Mouse (Mus musculus) limb, embryonic 15.5 days (tissue): ENCODE measurements at regions not wholly inside any gene's neighbourhood (a gene's known extent, or its start where the extent isn't known, plus 50 kb on each side); places are given as distances from the start of the nearest gene placed in this dataset.

ENCODE experiments used
- ATAC-seq: fragments of 200-750 bp; cut with Nextera tagmentation; 2 replicates; pipeline ENCODE4 v1.8.0; 2017; ENCODE audit warnings: low read depth, moderate TSS enrichment; ENCODE audit not compliant: insufficient number of reproducible peaks, low FRiP score, low TSS enrichment
- H3K27ac ChIP-seq: fragments of 300-500 bp; sonication (generic); 2 replicates; pipeline ENCODE4 v1.5.1; 2015; ENCODE audit warnings: moderate library complexity, mild to moderate bottlenecking, inconsistent platforms
- H3K27me3 ChIP-seq: fragments of 300-500 bp; sonication (generic); 2 replicates; pipeline ENCODE4 v1.6.1; 2015; ENCODE audit warnings: inconsistent platforms
- H3K36me3 ChIP-seq: fragments of 300-500 bp; sonication (generic); 2 replicates; pipeline ENCODE4 v1.6.1; 2015; ENCODE audit warnings: inconsistent platforms
- H3K4me1 ChIP-seq: fragments of 300-500 bp; sonication (generic); 2 replicates; pipeline ENCODE4 v1.6.1; 2015; ENCODE audit warnings: inconsistent platforms
- H3K4me2 ChIP-seq: fragments of 300-500 bp; sonication (generic); 2 replicates; pipeline ENCODE4 v1.6.1; 2015; ENCODE audit warnings: mild to moderate bottlenecking, inconsistent platforms
- H3K4me3 ChIP-seq: fragments of 300-500 bp; sonication (generic); 2 replicates; pipeline ENCODE4 v1.5.1; 2015; ENCODE audit warnings: mild to moderate bottlenecking, inconsistent platforms
- H3K9ac ChIP-seq: fragments of 300-500 bp; sonication (generic); 2 replicates; pipeline ENCODE4 v1.6.1; 2015; ENCODE audit warnings: inconsistent platforms
- H3K9me3 ChIP-seq: fragments of 300-500 bp; sonication (generic); 2 replicates; pipeline ENCODE4 v1.6.1; 2016; ENCODE audit warnings: inconsistent platforms
- WGBS: fragments of 180-500 bp; shearing (Covaris S2); methylation state at CpG from one replicate; pipeline ENCODE4 v1.1.7; 2015; 5-methylcytosine and 5-hydroxymethylcytosine counted together

- Histone ChIP-seq H3K4me3 (no peak overlapping the region), H3K27ac (no peak overlapping the region), H3K4me2 (no peak overlapping the region), H3K9ac (no peak overlapping the region), H3K27me3 (no peaks in the 10 kb centered on the region), H3K4me1 (peaks cover 12% of the 10 kb centered on the region), H3K9me3 (no peaks in the 10 kb centered on the region), H3K36me3 (no peaks in the 10 kb centered on the region)
- ATAC-seq, result no peak
- 72% methylated on average over 5 of the region's 5 CpGs for WGBS
These were observed 54.4 kb upstream of the Tcf12 start for GRCm38 (mm10) chr9:72166084-72166483.

- Histone ChIP-seq H3K4me2 (no peak overlapping the region), H3K4me1 (peaks cover 12% of the 10 kb centered on the region), H3K27me3 (no peaks in the 10 kb centered on the region), H3K36me3 (no peaks in the 10 kb centered on the region), H3K4me3 (no peak overlapping the region), H3K9ac (no peak overlapping the region), H3K9me3 (no peaks in the 10 kb centered on the region), H3K27ac (no peak overlapping the region)
- ATAC-seq, result no peak
- WGBS, result 75% methylated on average over 5 of the region's 5 CpGs
These were observed 54.9 kb upstream of the Tcf12 start for GRCm38 (mm10) chr9:72166611-72167010.

- peak overlapping the region; percentile 48; the same call in 1 of the 2 replicates for H3K4me2 ChIP-seq
- no peaks in the 10 kb centered on the region for H3K27me3 ChIP-seq
- H3K9me3 ChIP-seq, result no peaks in the 10 kb centered on the region
- no peak overlapping the region for H3K9ac ChIP-seq
- H3K4me1 ChIP-seq, result peaks cover 12% of the 10 kb centered on the region
- H3K27ac ChIP-seq, result no peak overlapping the region
- peak overlapping the region; percentile 34 for H3K4me3 ChIP-seq
- 45% methylated on average over 5 of the region's 5 CpGs for WGBS
- no peaks in the 10 kb centered on the region for H3K36me3 ChIP-seq
- no peak for ATAC-seq
These were observed 57.6 kb upstream of the Tcf12 start for GRCm38 (mm10) chr9:72169231-72169630.

GRCm38 (mm10) chr9:72169728-72170188 is 58.1 kb upstream of the Tcf12 start:
- no peaks in the 10 kb centered on the region for H3K9me3 ChIP-seq
- H3K9ac ChIP-seq, result peak overlapping the region; percentile 1; the same call in 1 of the 2 replicates
- H3K4me1 ChIP-seq, result peaks cover 12% of the 10 kb centered on the region
- 8% methylated on average over 12 of the region's 12 CpGs for WGBS
- H3K27me3 ChIP-seq, result no peaks in the 10 kb centered on the region
- H3K4me3 ChIP-seq, result peak overlapping the region; percentile 34
- peak overlapping the region; percentile 48 for H3K4me2 ChIP-seq
- H3K27ac ChIP-seq, result no peak overlapping the region
- no peak for ATAC-seq
- H3K36me3 ChIP-seq, result no peaks in the 10 kb centered on the region

GRCm38 (mm10) chr9:72170235-72170634 is 58.6 kb upstream of the Tcf12 start:
- peak overlapping the region; percentile 34 for H3K4me3 ChIP-seq
- H3K9ac ChIP-seq, result no peak overlapping the region
- no peaks in the 10 kb centered on the region for H3K27me3 ChIP-seq
- no peak overlapping the region for H3K27ac ChIP-seq
- no peaks in the 10 kb centered on the region for H3K9me3 ChIP-seq
- no peak for ATAC-seq
- no peaks in the 10 kb centered on the region for H3K36me3 ChIP-seq
- H3K4me2 ChIP-seq, result peak overlapping the region; percentile 48
- 5% methylated on average over 9 of the region's 9 CpGs for WGBS
- H3K4me1 ChIP-seq, result peaks cover 12% of the 10 kb centered on the region

GRCm38 (mm10) chr9:72172331-72172730 is 60.7 kb upstream of the Tcf12 start:
- Histone ChIP-seq H3K4me2 (no peak overlapping the region), H3K27me3 (no peaks in the 10 kb centered on the region), H3K9ac (no peak overlapping the region), H3K4me1 (peaks cover 12% of the 10 kb centered on the region), H3K9me3 (no peaks in the 10 kb centered on the region), H3K27ac (no peak overlapping the region), H3K36me3 (no peaks in the 10 kb centered on the region), H3K4me3 (no peak overlapping the region)
- ATAC-seq, result no peak
- 88% methylated on average over 1 of the region's 1 CpGs for WGBS

- H3K27me3 ChIP-seq, result no peaks in the 10 kb centered on the region
- H3K4me2 ChIP-seq, result no peak overlapping the region
- H3K4me3 ChIP-seq, result no peak overlapping the region
- H3K9ac ChIP-seq, result no peak overlapping the region
- no peaks in the 10 kb centered on the region for H3K9me3 ChIP-seq
- H3K4me1 ChIP-seq, result peaks cover 3% of the 10 kb centered on the region
- no peak for ATAC-seq
- H3K27ac ChIP-seq, result no peak overlapping the region
- WGBS, result 63% methylated on average over 6 of the region's 6 CpGs
- H3K36me3 ChIP-seq, result no peaks in the 10 kb centered on the region
These were observed 69.3 kb upstream of the Tcf12 start for GRCm38 (mm10) chr9:72180972-72181371.

GRCm38 (mm10) chr9:72183336-72183735 is 71.7 kb upstream of the Tcf12 start:
- H3K9me3 ChIP-seq, result no peaks in the 10 kb centered on the region
- WGBS, result 94% methylated on average over 10 of the region's 10 CpGs

GRCm38 (mm10) chr9:72183925-72184324 is 72.3 kb upstream of the Tcf12 start:
- Histone ChIP-seq H3K9ac (no peak overlapping the region), H3K4me2 (no peak overlapping the region), H3K4me3 (no peak overlapping the region), H3K27me3 (no peaks in the 10 kb centered on the region), H3K36me3 (no peaks in the 10 kb centered on the region), H3K9me3 (no peaks in the 10 kb centered on the region), H3K27ac (no peak overlapping the region), H3K4me1 (peaks cover 3% of the 10 kb centered on the region)
- WGBS, result 72% methylated on average over 10 of the region's 10 CpGs
- no peak for ATAC-seq

More at GRCm38 (mm10) chr9:72183336-72183735, 71.7 kb upstream of the Tcf12 start:
- H3K4me3 ChIP-seq, result no peak overlapping the region
- no peak overlapping the region for H3K4me2 ChIP-seq
- no peak overlapping the region for H3K27ac ChIP-seq
- no peak overlapping the region for H3K9ac ChIP-seq
- no peaks in the 10 kb centered on the region for H3K36me3 ChIP-seq
- no peaks in the 10 kb centered on the region for H3K27me3 ChIP-seq
- H3K4me1 ChIP-seq, result peaks cover 3% of the 10 kb centered on the region
- ATAC-seq, result no peak

GRCm38 (mm10) chr9:72189867-72190266 is 78.2 kb upstream of the Tcf12 start:
- Histone ChIP-seq H3K4me2 (no peak overlapping the region), H3K4me1 (peaks cover 9% of the 10 kb centered on the region), H3K27ac (0 out of 2 replicates have a peak overlapping the region, but pooled peaks have one; percentile 6), H3K36me3 (no peaks in the 10 kb centered on the region), H3K4me3 (no peak overlapping the region), H3K9me3 (no peaks in the 10 kb centered on the region), H3K27me3 (no peaks in the 10 kb centered on the region), H3K9ac (no peak overlapping the region)
- ATAC-seq, result peak; percentile 76; the same call in 1 of the 2 replicates
- 50% methylated on average over 7 of the region's 7 CpGs for WGBS

- no peaks in the 10 kb centered on the region for H3K27me3 ChIP-seq
- ATAC-seq, result no peak
- H3K4me2 ChIP-seq, result no peak overlapping the region
- peaks cover 9% of the 10 kb centered on the region for H3K4me1 ChIP-seq
- no peak overlapping the region for H3K9ac ChIP-seq
- 86% methylated on average over 4 of the region's 4 CpGs for WGBS
- H3K36me3 ChIP-seq, result no peaks in the 10 kb centered on the region
- H3K27ac ChIP-seq, result no peak overlapping the region
- H3K4me3 ChIP-seq, result no peak overlapping the region
- no peaks in the 10 kb centered on the region for H3K9me3 ChIP-seq
These were observed 79.0 kb upstream of the Tcf12 start for GRCm38 (mm10) chr9:72190631-72191030.

- WGBS, result 92% methylated on average over 8 of the region's 8 CpGs
- H3K9ac ChIP-seq, result no peak overlapping the region
- no peak for ATAC-seq
These were observed 79.4 kb upstream of the Tcf12 start for GRCm38 (mm10) chr9:72191091-72191490.

More at GRCm38 (mm10) chr9:72191091-72191490, 79.4 kb upstream of the Tcf12 start:
- Histone ChIP-seq H3K27ac (no peak overlapping the region), H3K27me3 (no peaks in the 10 kb centered on the region), H3K4me2 (no peak overlapping the region), H3K4me1 (peaks cover 9% of the 10 kb centered on the region), H3K4me3 (no peak overlapping the region), H3K9me3 (no peaks in the 10 kb centered on the region), H3K36me3 (no peaks in the 10 kb centered on the region)
